Mouse (Mus musculus): Measurements from ENCODE around the gene Prr15l. TPM values are rescaled to one million over a fixed set of nuclear protein-coding genes. Genes with fewer than 3 reads are reported as not detected.

Gene Prr15l
- total RNA-seq (2021), result not detected
- long read RNA-seq, experiment 1, result 0 reads
- long read RNA-seq, experiment 2, result 0 reads

GRCm38 (mm10) chr11:96928088-96928487 is at the start of gene Prr15l:
Gene Prr15l (plus strand): TSS chr11:96928104.
- DNase-seq, result no peak
- intact Hi-C loops (cut with DNase I; ENCODE audit: low total_unique reads), result no loop called here

GRCm38 (mm10) chr11:96878715-96879114 is 49.2 kb upstream of the Prr15l start:
- intact Hi-C loops (cut with DNase I; ENCODE audit: low total_unique reads), result no loop called here
- no peak for DNase-seq

GRCm38 (mm10) chr11:96879359-96879758 is 48.5 kb upstream of the Prr15l start:
- no peak for DNase-seq
- intact Hi-C loops (cut with DNase I; ENCODE audit: low total_unique reads), result no loop called here

- intact Hi-C loops (cut with DNase I; ENCODE audit: low total_unique reads), result no loop called here
- no peak for DNase-seq
These were observed 47.6 kb upstream of the Prr15l start for GRCm38 (mm10) chr11:96880296-96880695.

- no peak for DNase-seq
- intact Hi-C loops (cut with DNase I; ENCODE audit: low total_unique reads), result no loop called here
These were observed 42.0 kb upstream of the Prr15l start for GRCm38 (mm10) chr11:96885901-96886340.

GRCm38 (mm10) chr11:96886942-96887546 is 40.9 kb upstream of the Prr15l start:
- DNase-seq, result no peak
- intact Hi-C loops (cut with DNase I; ENCODE audit: low total_unique reads), result no loop called here

- intact Hi-C loops (cut with DNase I; ENCODE audit: low total_unique reads), result no loop called here
- DNase-seq, result no peak
These were observed 35.9 kb upstream of the Prr15l start for GRCm38 (mm10) chr11:96891784-96892527.

GRCm38 (mm10) chr11:96893203-96893842 is 34.6 kb upstream of the Prr15l start:
- intact Hi-C loops (cut with DNase I; ENCODE audit: low total_unique reads), result no loop called here

GRCm38 (mm10) chr11:96895886-96896285 is 32.0 kb upstream of the Prr15l start:
- no peak for DNase-seq
- intact Hi-C loops (cut with DNase I; ENCODE audit: low total_unique reads), result no loop called here

More at GRCm38 (mm10) chr11:96893203-96893842, 34.6 kb upstream of the Prr15l start:
- no peak for DNase-seq

- no peak for DNase-seq
- intact Hi-C loops (cut with DNase I; ENCODE audit: low total_unique reads), result no loop called here
These were observed 28.2 kb upstream of the Prr15l start for GRCm38 (mm10) chr11:96899449-96900306.

- intact Hi-C loops (cut with DNase I; ENCODE audit: low total_unique reads), result no loop called here
These were observed 26.6 kb upstream of the Prr15l start for GRCm38 (mm10) chr11:96901332-96901731.

GRCm38 (mm10) chr11:96902639-96903635 is 25.0 kb upstream of the Prr15l start:
- DNase-seq, result peak; percentile 49
- intact Hi-C loops (cut with DNase I; ENCODE audit: low total_unique reads), result no loop called here

More at GRCm38 (mm10) chr11:96901332-96901731, 26.6 kb upstream of the Prr15l start:
- no peak for DNase-seq

GRCm38 (mm10) chr11:96906431-96907161 is 21.3 kb upstream of the Prr15l start:
- DNase-seq, result peak; percentile 80
- intact Hi-C loops (cut with DNase I; ENCODE audit: low total_unique reads), result no loop called here

- intact Hi-C loops (cut with DNase I; ENCODE audit: low total_unique reads), result loop anchor here (2.0 kb wide), 1 partner anchor 38 kb away; no protein-coding TSS in a partner anchor
- no peak for DNase-seq
These were observed 19.3 kb upstream of the Prr15l start for GRCm38 (mm10) chr11:96908594-96908993.

GRCm38 (mm10) chr11:96910003-96910402 is 17.9 kb upstream of the Prr15l start:
- intact Hi-C loops (cut with DNase I; ENCODE audit: low total_unique reads), result loop anchor here (5.0 kb wide), 1 partner anchor 117 kb away; the partner anchor contains the start of gene Scrn2
- peak; percentile 81 for DNase-seq

- DNase-seq, result no peak
- intact Hi-C loops (cut with DNase I; ENCODE audit: low total_unique reads), result loop anchor here (5.0 kb wide), 1 partner anchor 115 kb away; the partner anchor contains the start of gene Scrn2
These were observed 15.2 kb upstream of the Prr15l start for GRCm38 (mm10) chr11:96912682-96913081.

Measured in gastrocnemius, postnatal 14 days (tissue).